Mouse (Mus musculus) embryonic fibroblast, embryonic 13.5 days (primary cell): Measurements from ENCODE around the gene Olfml2b.

Source experiments
- CTCF ChIP-seq: IDR thresholded peaks from 2 replicates; pipeline ENCODE4 v1.5.1; 2011; ENCODE audit warnings: mild to moderate bottlenecking, control low read depth, low read length, moderate library complexity, borderline replicate concordance; ENCODE audit not compliant: insufficient read depth
- POLR2A ChIP-seq: IDR thresholded peaks from 2 replicates; pipeline ENCODE4 v1.6.1; 2011; ENCODE audit warnings: low read depth, mild to moderate bottlenecking, control low read depth, low read length, moderate library complexity

- TF ChIP-seq CTCF (no peak), POLR2A (no peak)
Measured at GRCm38 (mm10) chr1:170704911-170705594, 60.7 kb downstream of the Olfml2b start.
